Mouse (Mus musculus): ENCODE results near the gene Ensa. TPM values are rescaled to one million over a fixed set of nuclear protein-coding genes. Genes with fewer than 3 reads are reported as not detected.
"Not testable (repeated sequence)": the region's sequence is repeated elsewhere in the genome, so short reads cannot be mapped to it uniquely, and the experiment has no call there.

The Ensa gene
- polyA plus RNA-seq, 1 experiment = 2.8 TPM

DNA sequence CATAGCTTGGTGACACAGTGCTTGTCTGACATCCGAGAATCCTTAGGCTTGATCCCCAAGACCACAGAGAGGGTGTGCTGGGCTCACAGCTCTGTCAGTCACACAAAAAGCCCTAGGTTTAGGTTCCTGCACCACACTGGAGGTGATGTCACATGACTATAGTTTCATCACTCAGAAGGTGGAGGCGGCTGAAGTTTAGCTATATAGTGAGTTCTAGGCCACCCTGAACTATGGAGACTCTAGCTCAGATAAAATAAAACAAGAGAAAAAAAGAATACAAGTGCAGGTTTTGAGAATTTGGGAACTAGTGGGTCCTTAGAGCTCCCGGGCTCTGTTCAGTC lies 26.2 kb downstream of the Ensa start:
- Histone ChIP-seq H3K9me3 (ENCODE audit: control insufficient read depth, low read length) (no peaks in the 10 kb centered on the region), H3K4me3 (replicated peaks) (no peak overlapping the region), H3K4me1 (ENCODE audit: control insufficient read depth) (peaks cover 30% of the 10 kb centered on the region), H3K27me3 (ENCODE audit: control insufficient read depth) (no peaks in the 10 kb centered on the region), H3K36me3 (ENCODE audit: control insufficient read depth) (peaks cover 11% of the 10 kb centered on the region)
- TF ChIP-seq GATA1 (IDR thresholded peaks at IDR 0.05; ENCODE audit: low read length) (no peak), TAL1 (IDR thresholded peaks at IDR 0.05; ENCODE audit: low read length) (no peak)

GRCm38 (mm10) chr3:95651391-95652203 lies 26.8 kb downstream of the Ensa start:
- Histone ChIP-seq H3K27me3 (ENCODE audit: control insufficient read depth) (no peaks in the 10 kb centered on the region), H3K4me3 (replicated peaks) (no peak overlapping the region), H3K9me3 (ENCODE audit: control insufficient read depth, low read length) (no peaks in the 10 kb centered on the region), H3K36me3 (ENCODE audit: control insufficient read depth) (peaks cover 7% of the 10 kb centered on the region), H3K4me1 (ENCODE audit: control insufficient read depth) (peaks cover 29% of the 10 kb centered on the region)
- TF ChIP-seq GATA1 (IDR thresholded peaks at IDR 0.05; ENCODE audit: low read length) = no peak
- no peak for TF ChIP-seq TAL1 (IDR thresholded peaks at IDR 0.05; ENCODE audit: low read length)

- Histone ChIP-seq H3K4me3 (replicated peaks) (no peak overlapping the region), H3K4me1 (ENCODE audit: control insufficient read depth) (peaks cover 36% of the 10 kb centered on the region), H3K27me3 (ENCODE audit: control insufficient read depth) (no peaks in the 10 kb centered on the region), H3K9me3 (ENCODE audit: control insufficient read depth, low read length) (no peaks in the 10 kb centered on the region), H3K36me3 (ENCODE audit: control insufficient read depth) (peaks cover 10% of the 10 kb centered on the region)
- no peak for TF ChIP-seq GATA1 (IDR thresholded peaks at IDR 0.05; ENCODE audit: low read length)
- no peak for TF ChIP-seq TAL1 (IDR thresholded peaks at IDR 0.05; ENCODE audit: low read length)
These were observed 27.5 kb downstream of the Ensa start for GRCm38 (mm10) chr3:95652204-95652811.

DNA sequence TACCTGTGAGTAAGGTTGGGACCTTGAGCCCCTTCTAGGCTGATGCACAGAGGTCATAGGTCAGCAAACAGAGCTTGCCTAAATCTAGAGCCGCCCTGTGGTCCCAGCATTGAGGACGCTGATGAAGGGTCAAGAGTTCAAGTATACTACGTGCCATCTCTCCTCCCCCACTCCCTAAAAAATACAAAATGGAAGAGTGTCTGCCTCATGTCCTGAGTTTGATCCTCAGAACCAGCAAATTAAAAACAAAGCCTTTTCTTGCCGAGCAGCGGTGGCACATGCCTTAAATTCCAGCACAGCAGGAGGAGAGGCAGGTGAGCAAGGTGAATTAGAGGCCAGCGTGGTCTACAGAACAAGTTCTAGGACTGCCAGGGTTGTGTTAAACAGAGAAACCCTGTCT lies 28.1 kb downstream of the Ensa start:
- H3K36me3 ChIP-seq (ENCODE audit: control insufficient read depth) = peaks cover 12% of the 10 kb centered on the region
- no peaks in the 10 kb centered on the region for H3K9me3 ChIP-seq (ENCODE audit: control insufficient read depth, low read length)
- no peak overlapping the region for H3K4me3 ChIP-seq (replicated peaks)
- peaks cover 42% of the 10 kb centered on the region for H3K4me1 ChIP-seq (ENCODE audit: control insufficient read depth)
- TF ChIP-seq TAL1 (IDR thresholded peaks at IDR 0.05; ENCODE audit: low read length) = no peak
- H3K27me3 ChIP-seq (ENCODE audit: control insufficient read depth) = no peaks in the 10 kb centered on the region

DNA sequence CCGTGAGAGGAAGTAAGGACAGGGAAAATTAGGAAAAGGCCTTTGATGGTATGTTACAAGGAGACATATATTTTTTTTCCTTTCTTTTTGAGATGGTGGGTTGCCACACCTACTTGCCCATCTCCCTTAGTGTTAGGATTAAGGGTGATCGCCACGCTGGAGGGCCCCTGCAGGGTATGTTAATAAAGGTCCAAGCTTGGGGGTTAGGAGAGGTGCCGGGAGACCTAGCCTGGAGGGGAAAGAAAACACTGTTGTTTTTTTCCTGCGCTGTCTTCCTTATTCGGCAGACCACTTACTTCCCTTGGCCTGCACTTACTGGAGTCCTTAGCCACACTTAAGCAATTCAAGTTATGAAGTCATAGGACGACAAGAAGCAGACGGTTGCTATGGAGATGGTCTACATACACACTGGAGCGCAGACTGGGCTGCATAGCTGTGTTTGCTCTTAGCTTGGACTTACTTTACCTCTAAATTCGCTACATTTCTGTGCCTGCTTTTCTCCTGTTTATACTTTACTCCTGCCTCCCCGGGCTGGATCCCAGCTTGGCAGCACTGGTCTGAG lies 28.8 kb downstream of the Ensa start:
- Histone ChIP-seq H3K36me3 (ENCODE audit: control insufficient read depth) (peaks cover 10% of the 10 kb centered on the region), H3K9me3 (ENCODE audit: control insufficient read depth, low read length) (no peaks in the 10 kb centered on the region), H3K4me1 (ENCODE audit: control insufficient read depth) (peaks cover 45% of the 10 kb centered on the region), H3K4me3 (replicated peaks) (no peak overlapping the region), H3K27me3 (ENCODE audit: control insufficient read depth) (no peaks in the 10 kb centered on the region)
- TF ChIP-seq GATA1 (IDR thresholded peaks at IDR 0.05; ENCODE audit: low read length) (no peak), TAL1 (IDR thresholded peaks at IDR 0.05; ENCODE audit: low read length) (no peak)

DNA sequence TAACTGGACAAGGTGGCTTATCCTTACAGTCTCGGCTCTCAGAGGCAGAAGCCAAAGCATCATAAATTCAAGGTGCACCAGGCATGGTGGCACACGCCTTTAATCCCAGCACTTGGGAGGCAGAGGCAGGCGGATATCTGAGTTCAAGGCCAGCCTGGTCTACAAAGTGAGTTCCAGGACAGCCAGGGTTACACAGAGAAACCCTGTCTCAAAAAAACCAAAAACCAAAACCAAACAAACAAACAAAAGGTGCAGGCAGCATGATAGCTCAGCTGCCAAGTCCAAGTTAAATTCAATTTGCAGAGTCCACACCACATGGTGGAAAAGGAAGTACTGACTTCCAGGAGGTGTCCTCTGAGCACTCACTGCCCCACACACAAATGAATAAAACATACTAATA lies 29.6 kb downstream of the Ensa start:
- H3K27me3 ChIP-seq (ENCODE audit: control insufficient read depth); H3K9me3 ChIP-seq (ENCODE audit: control insufficient read depth, low read length); H3K4me3 ChIP-seq (replicated peaks): not testable (repeated sequence)
- peaks cover 45% of the 10 kb centered on the region for H3K4me1 ChIP-seq (ENCODE audit: control insufficient read depth)
- peaks cover 14% of the 10 kb centered on the region for H3K36me3 ChIP-seq (ENCODE audit: control insufficient read depth)

- H3K9me3 ChIP-seq (ENCODE audit: control insufficient read depth, low read length) = no peaks in the 10 kb centered on the region
- peaks cover 25% of the 10 kb centered on the region for H3K36me3 ChIP-seq (ENCODE audit: control insufficient read depth)
- H3K4me3 ChIP-seq (replicated peaks) = no peak overlapping the region
- no peak for TF ChIP-seq GATA1 (IDR thresholded peaks at IDR 0.05; ENCODE audit: low read length)
- no peak for TF ChIP-seq TAL1 (IDR thresholded peaks at IDR 0.05; ENCODE audit: low read length)
- H3K27me3 ChIP-seq (ENCODE audit: control insufficient read depth) = no peaks in the 10 kb centered on the region
- peaks cover 45% of the 10 kb centered on the region for H3K4me1 ChIP-seq (ENCODE audit: control insufficient read depth)
These were observed 30.6 kb downstream of the Ensa start for GRCm38 (mm10) chr3:95655437-95655836.

DNA sequence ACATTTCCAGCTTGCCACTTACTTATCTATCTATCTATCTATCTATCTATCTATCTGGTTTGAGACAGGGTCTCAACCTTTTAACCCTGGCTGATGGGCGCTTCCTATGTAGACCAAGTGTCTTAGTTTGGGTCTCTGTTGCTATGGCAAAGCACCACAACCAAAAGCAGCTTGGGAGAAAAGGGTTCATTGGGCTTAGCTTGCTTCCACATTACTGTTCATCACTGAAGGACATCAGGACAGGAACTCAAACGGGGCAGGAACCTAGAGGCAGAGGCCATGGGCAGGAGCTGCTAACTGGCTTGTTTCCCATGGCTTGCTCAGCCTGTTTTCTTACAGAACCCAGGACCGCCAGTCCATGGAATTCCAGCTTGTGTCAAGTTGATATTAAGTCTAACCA lies 32.3 kb downstream of the Ensa start:
- Histone ChIP-seq H3K9me3 (ENCODE audit: control insufficient read depth, low read length) (no peaks in the 10 kb centered on the region), H3K4me3 (replicated peaks) (peak overlapping the region; percentile 79), H3K4me1 (ENCODE audit: control insufficient read depth) (peaks cover 48% of the 10 kb centered on the region), H3K36me3 (ENCODE audit: control insufficient read depth) (peaks cover 41% of the 10 kb centered on the region), H3K27me3 (ENCODE audit: control insufficient read depth) (no peaks in the 10 kb centered on the region)
- TF ChIP-seq GATA1 (IDR thresholded peaks at IDR 0.05; ENCODE audit: low read length) = no peak
- TF ChIP-seq TAL1 (IDR thresholded peaks at IDR 0.05; ENCODE audit: low read length) = no peak

DNA sequence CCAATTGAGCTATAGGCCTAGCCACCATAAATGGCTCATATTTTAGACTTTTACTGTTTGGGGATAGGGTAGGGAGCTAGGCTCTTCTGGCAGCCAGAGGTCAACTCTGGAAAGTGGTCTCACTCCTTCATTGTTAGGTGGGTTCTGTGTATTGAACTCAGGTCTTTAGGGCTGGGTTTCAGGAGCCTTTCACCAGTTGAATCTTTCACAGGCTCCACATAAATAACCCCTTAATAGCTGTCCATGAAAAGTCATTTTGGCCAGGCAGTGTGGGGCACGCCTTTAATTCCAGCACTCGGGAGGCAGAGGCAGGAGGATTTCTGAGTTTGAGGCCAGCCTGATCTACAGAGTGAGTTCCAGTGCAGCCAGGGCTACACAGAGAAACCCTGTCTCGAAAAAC lies 32.9 kb downstream of the Ensa start:
- Histone ChIP-seq H3K36me3 (ENCODE audit: control insufficient read depth) (peaks cover 47% of the 10 kb centered on the region), H3K9me3 (ENCODE audit: control insufficient read depth, low read length) (no peaks in the 10 kb centered on the region), H3K4me1 (ENCODE audit: control insufficient read depth) (peaks cover 50% of the 10 kb centered on the region), H3K27me3 (ENCODE audit: control insufficient read depth) (no peaks in the 10 kb centered on the region), H3K4me3 (replicated peaks) (peak overlapping the region; percentile 79)
- TF ChIP-seq GATA1 (IDR thresholded peaks at IDR 0.05; ENCODE audit: low read length) (no peak), TAL1 (IDR thresholded peaks at IDR 0.05; ENCODE audit: low read length) (no peak)

Data from erythroblast, embryonic 14.5 days (primary cell).